Mouse (Mus musculus): ENCODE data around the gene Zfp831.

Zfp831 gene

GRCm38 (mm10) chr2:174644975-174645374, 1.6 kb downstream of the Zfp831 start:
- in situ Hi-C loops (cut with MboI; ENCODE audit: low sequenced_read_pairs): no loop called here

GRCm38 (mm10) chr2:174652864-174653263, 9.5 kb downstream of the Zfp831 start:
- in situ Hi-C loops (cut with MboI; ENCODE audit: low sequenced_read_pairs): no loop called here

GRCm38 (mm10) chr2:174655341-174655740, 12.0 kb downstream of the Zfp831 start:
- in situ Hi-C loops (cut with MboI; ENCODE audit: low sequenced_read_pairs): no loop called here

- in situ Hi-C loops (cut with MboI; ENCODE audit: low sequenced_read_pairs): no loop called here
These were observed 15.0 kb downstream of the Zfp831 start for GRCm38 (mm10) chr2:174658229-174658844.

GRCm38 (mm10) chr2:174659874-174660273, 16.5 kb downstream of the Zfp831 start:
- in situ Hi-C loops (cut with MboI; ENCODE audit: low sequenced_read_pairs): no loop called here

- in situ Hi-C loops (cut with MboI; ENCODE audit: low sequenced_read_pairs): no loop called here
These were observed 17.0 kb downstream of the Zfp831 start for GRCm38 (mm10) chr2:174660321-174660720.

- in situ Hi-C loops (cut with MboI; ENCODE audit: low sequenced_read_pairs): no loop called here
These were observed 18.3 kb downstream of the Zfp831 start for GRCm38 (mm10) chr2:174661436-174662171.

- in situ Hi-C loops (cut with MboI; ENCODE audit: low sequenced_read_pairs): no loop called here
These were observed 19.3 kb downstream of the Zfp831 start for GRCm38 (mm10) chr2:174662593-174662992.

- in situ Hi-C loops (cut with MboI; ENCODE audit: low sequenced_read_pairs): no loop called here
These were observed 22.1 kb downstream of the Zfp831 start for GRCm38 (mm10) chr2:174665404-174665803.

GRCm38 (mm10) chr2:174668806-174669205, 25.5 kb downstream of the Zfp831 start:
- in situ Hi-C loops (cut with MboI; ENCODE audit: low sequenced_read_pairs): no loop called here

GRCm38 (mm10) chr2:174672506-174673190, 29.3 kb downstream of the Zfp831 start:
- in situ Hi-C loops (cut with MboI; ENCODE audit: low sequenced_read_pairs): loop anchor here (10.0 kb wide), 2 partner anchors 178 to 358 kb away; no protein-coding TSS in a partner anchor

- in situ Hi-C loops (cut with MboI; ENCODE audit: low sequenced_read_pairs): loop anchor here (10.0 kb wide), 2 partner anchors 179 to 359 kb away; no protein-coding TSS in a partner anchor
These were observed 30.4 kb downstream of the Zfp831 start for GRCm38 (mm10) chr2:174673592-174674286.

GRCm38 (mm10) chr2:174674287-174675045, 31.1 kb downstream of the Zfp831 start:
- in situ Hi-C loops (cut with MboI; ENCODE audit: low sequenced_read_pairs): loop anchor here (10.0 kb wide), 2 partner anchors 180 to 360 kb away; no protein-coding TSS in a partner anchor

- in situ Hi-C loops (cut with MboI; ENCODE audit: low sequenced_read_pairs): loop anchor here (10.0 kb wide), 2 partner anchors 181 to 361 kb away; no protein-coding TSS in a partner anchor
These were observed 32.3 kb downstream of the Zfp831 start for GRCm38 (mm10) chr2:174675642-174676041.

- in situ Hi-C loops (cut with MboI; ENCODE audit: low sequenced_read_pairs): no loop called here
These were observed 58.0 kb downstream of the Zfp831 start for GRCm38 (mm10) chr2:174701351-174701750.

- in situ Hi-C loops (cut with MboI; ENCODE audit: low sequenced_read_pairs): no loop called here
These were observed 63.8 kb downstream of the Zfp831 start for GRCm38 (mm10) chr2:174707101-174707500.

GRCm38 (mm10) chr2:174708587-174708986, 65.3 kb downstream of the Zfp831 start:
- in situ Hi-C loops (cut with MboI; ENCODE audit: low sequenced_read_pairs): no loop called here

- in situ Hi-C loops (cut with MboI; ENCODE audit: low sequenced_read_pairs): no loop called here
These were observed 66.9 kb downstream of the Zfp831 start for GRCm38 (mm10) chr2:174710185-174710584.

- in situ Hi-C loops (cut with MboI; ENCODE audit: low sequenced_read_pairs): no loop called here
These were observed 68.7 kb downstream of the Zfp831 start for GRCm38 (mm10) chr2:174712043-174712442.

GRCm38 (mm10) chr2:174715938-174716337, 72.6 kb downstream of the Zfp831 start:
- in situ Hi-C loops (cut with MboI; ENCODE audit: low sequenced_read_pairs): no loop called here

All from CH12F3 (cell line).